Mouse (Mus musculus) liver, postnatal 0 days (tissue): ENCODE data around the gene Ppfia4. TPM values are rescaled to one million over a fixed set of nuclear protein-coding genes. Genes with fewer than 3 reads are reported as not detected.

Source experiments
- ATAC-seq: fragments of 200-750 bp; cut with Nextera tagmentation; 2 replicates; pipeline ENCODE4 v1.8.0; 2017; ENCODE audit warnings: mild to moderate bottlenecking, moderate library complexity
- DNase-seq: peaks from one replicate; pipeline ENCODE4 v3.0.0-alpha.2; 2016
- H3K27ac ChIP-seq: fragments of 300-500 bp; sonication (generic); 2 replicates; pipeline ENCODE4 v1.5.1; 2014; ENCODE audit warnings: antibody characterized with exemption, moderate library complexity, mild to moderate bottlenecking, low read depth
- H3K27me3 ChIP-seq: fragments of 300-500 bp; sonication (generic); 2 replicates; pipeline ENCODE4 v1.6.1; 2014; ENCODE audit warnings: low read length, control low read depth, mixed read lengths; ENCODE audit not compliant: insufficient read depth
- H3K36me3 ChIP-seq: fragments of 300-500 bp; sonication (generic); replicated peaks from 2 replicates; pipeline ENCODE4 v1.6.1; 2014; ENCODE audit warnings: mild to moderate bottlenecking, control low read depth, low read length, moderate library complexity, mixed read lengths; ENCODE audit not compliant: insufficient read depth
- H3K4me1 ChIP-seq: fragments of 300-500 bp; sonication (generic); 2 replicates; pipeline ENCODE4 v1.6.1; 2014; ENCODE audit warnings: antibody characterized with exemption, mild to moderate bottlenecking, control low read depth; ENCODE audit not compliant: insufficient read depth
- H3K4me2 ChIP-seq: fragments of 300-500 bp; sonication (generic); 2 replicates; pipeline ENCODE4 v1.6.1; 2014; ENCODE audit warnings: low read depth, mild to moderate bottlenecking, low read length, moderate library complexity, mixed read lengths
- H3K4me3 ChIP-seq: fragments of 300-500 bp; sonication (generic); 2 replicates; pipeline ENCODE4 v1.5.1; 2014; ENCODE audit warnings: low read depth, low read length
- H3K9ac ChIP-seq: fragments of 300-500 bp; sonication (generic); replicated peaks from 2 replicates; pipeline ENCODE4 v1.6.1; 2014; ENCODE audit warnings: mild to moderate bottlenecking, moderate library complexity
- H3K9me3 ChIP-seq: fragments of 300-500 bp; sonication (generic); 2 replicates; pipeline ENCODE4 v1.6.1; 2016; ENCODE audit warnings: mild to moderate bottlenecking, control low read depth, low read length, mixed read lengths
- CTCF ChIP-seq: sonication (generic); IDR thresholded peaks from 2 replicates; pipeline ENCODE4 v1.5.1; 2016; ENCODE audit warnings: antibody characterized with exemption, low read depth
- EP300 ChIP-seq: IDR thresholded peaks from 2 replicates; pipeline ENCODE4 v1.6.1; 2016; ENCODE audit warnings: antibody characterized with exemption, low read depth, mild to moderate bottlenecking
- WGBS: fragments of 180-500 bp; shearing (Covaris S2); extraction: QIAGEN DNeasy Blood & Tissue Kit; methylation state at CpG from one replicate; pipeline ENCODE4 v1.1.7; 2014; ENCODE audit not compliant: insufficient replicate concordance; 5-methylcytosine and 5-hydroxymethylcytosine counted together
- polyA plus RNA-seq: library from polyadenylated mRNA; unstranded; fragments of >200 nt; fragmentation: Nextera tagmentation; extraction: Ambion mirVana; gene quantifications from 2 replicates; pipeline ENCODE4 v1.2.1, GENCODE M21; 2015

Ppfia4 gene
- polyA plus RNA-seq, 1 experiment from 2014 or later = 1.6 TPM

DNA sequence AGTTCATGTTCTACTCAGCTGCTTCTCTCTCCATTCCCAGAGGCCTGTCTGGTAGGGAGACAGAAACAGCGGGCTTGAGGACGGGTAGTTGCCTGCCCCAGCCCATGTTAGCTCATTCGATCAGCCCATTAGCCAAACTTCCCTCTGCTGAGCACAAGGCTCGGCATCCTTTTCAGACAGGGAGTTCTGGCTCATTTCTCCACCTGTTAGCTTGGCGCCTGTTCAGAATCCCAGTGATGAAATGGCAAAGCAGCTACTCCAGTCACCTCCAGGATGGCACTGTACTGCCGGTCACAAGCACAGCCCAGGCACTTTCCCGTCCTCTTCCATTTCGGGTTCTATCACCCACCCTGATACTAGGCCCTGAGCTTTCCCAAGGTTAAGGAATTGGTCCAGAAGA lies 35.5 kb downstream of the Ppfia4 start:
- TF ChIP-seq CTCF = no peak
- no peak for TF ChIP-seq EP300
- ATAC-seq (no peak), DNase-seq (no peak)
- 81% methylated on average over 8 of the region's 8 CpGs for WGBS
- Histone ChIP-seq H3K4me2 (no peak overlapping the region), H3K9ac (no peak overlapping the region), H3K27ac (no peak overlapping the region), H3K4me1 (peaks cover 7% of the 10 kb centered on the region), H3K4me3 (no peak overlapping the region), H3K9me3 (no peaks in the 10 kb centered on the region), H3K27me3 (peaks cover 28% of the 10 kb centered on the region), H3K36me3 (no peaks in the 10 kb centered on the region)

DNA sequence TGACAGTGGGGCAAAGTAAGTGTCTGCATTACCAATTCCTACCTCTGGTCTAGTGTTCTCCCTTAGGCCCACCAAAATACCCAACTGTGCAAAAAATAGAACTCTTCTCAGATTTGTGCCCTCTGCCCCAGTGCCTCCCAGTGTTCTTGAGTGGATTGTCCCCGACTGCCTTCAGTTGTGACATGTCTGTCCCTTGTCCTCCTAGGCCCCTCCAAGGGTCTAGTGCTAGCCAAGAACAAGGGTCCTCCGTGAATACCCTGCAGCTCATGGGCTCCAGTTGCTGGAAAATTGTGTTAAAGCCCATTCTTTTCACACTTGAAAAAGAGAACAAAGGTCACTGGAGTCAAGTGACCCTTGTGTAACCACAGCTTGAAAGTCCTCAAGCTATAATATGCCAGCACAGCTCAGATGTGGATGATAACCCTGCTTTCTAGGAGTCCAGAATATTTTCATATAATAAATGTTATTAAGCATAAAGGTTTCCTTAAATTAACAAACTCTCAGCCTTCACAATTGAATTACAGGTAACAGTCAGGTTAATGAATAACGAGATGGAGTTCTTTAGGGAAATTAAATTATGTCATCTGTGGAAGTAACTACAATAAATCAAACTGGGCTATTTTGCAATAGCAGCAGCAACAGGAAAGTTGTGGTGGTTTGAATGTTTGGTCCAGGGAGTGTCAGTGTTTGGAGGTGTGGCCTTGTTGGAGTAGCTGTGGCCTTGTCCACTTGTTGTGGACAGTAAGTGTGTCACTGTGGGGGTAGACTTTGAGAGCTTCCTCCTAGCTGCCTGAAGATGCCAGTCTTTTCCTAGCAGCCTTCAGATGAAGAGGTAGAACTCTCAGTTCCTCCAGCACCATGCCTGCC lies 38.8 kb downstream of the Ppfia4 start:
- Histone ChIP-seq H3K4me1 (peaks cover 3% of the 10 kb centered on the region; the same call in 1 of the 2 replicates), H3K27ac (no peak overlapping the region), H3K27me3 (peaks cover 19% of the 10 kb centered on the region), H3K36me3 (no peaks in the 10 kb centered on the region), H3K4me2 (no peak overlapping the region), H3K4me3 (no peak overlapping the region), H3K9ac (no peak overlapping the region), H3K9me3 (no peaks in the 10 kb centered on the region)
- WGBS = 58% methylated on average over 3 of the region's 3 CpGs
- ATAC-seq (peak; percentile 54; the same call in 1 of the 2 replicates), DNase-seq (no peak)
- TF ChIP-seq EP300 (no peak), CTCF (no peak)

DNA sequence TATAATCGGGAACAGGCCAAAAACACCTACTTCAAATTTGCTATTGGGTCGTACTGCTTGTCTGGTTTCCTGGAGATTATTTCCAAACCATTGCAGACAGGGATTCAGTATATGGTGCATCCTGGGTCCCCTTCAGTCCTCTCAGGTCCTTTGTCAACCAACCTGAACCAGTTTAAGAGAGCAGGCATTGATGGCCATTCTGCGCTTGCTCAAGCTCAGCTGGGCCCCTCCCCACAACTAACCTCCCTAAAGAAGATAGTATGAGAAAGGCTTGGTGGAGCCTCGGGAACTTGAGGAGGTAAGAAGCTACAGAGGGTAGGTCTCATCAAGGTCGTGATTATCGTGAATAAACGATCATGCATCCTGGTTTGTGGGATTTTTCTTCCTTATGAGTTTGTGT lies 39.5 kb downstream of the Ppfia4 start:
- WGBS = 78% methylated on average over 7 of the region's 7 CpGs
- no peak for ATAC-seq
- TF ChIP-seq EP300 = no peak
- no peak for TF ChIP-seq CTCF
- Histone ChIP-seq H3K4me1 (no peaks in the 10 kb centered on the region), H3K9ac (no peak overlapping the region), H3K4me3 (no peak overlapping the region), H3K9me3 (no peaks in the 10 kb centered on the region), H3K27me3 (peaks cover 12% of the 10 kb centered on the region), H3K27ac (no peak overlapping the region), H3K4me2 (no peak overlapping the region), H3K36me3 (no peaks in the 10 kb centered on the region)
- DNase-seq = no peak

DNA sequence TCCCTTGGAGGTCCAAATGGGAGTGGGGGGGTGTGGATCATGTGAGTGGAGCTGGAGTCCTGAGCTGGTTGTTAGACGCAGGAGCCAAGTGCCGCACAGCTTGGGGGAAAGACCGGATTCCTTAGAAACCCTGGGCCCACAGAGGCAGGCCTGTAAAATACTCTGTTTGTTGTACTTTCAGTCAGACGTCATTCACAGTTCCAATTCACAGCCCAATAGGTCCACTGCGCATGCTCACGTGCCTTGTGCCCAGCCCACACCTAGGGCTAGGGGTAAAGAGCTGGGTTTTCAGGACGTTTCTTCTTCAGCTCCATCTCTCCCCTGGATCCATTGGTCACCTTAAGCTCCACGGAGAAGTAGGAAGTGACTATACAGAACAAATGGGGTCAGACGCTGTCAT lies 40.1 kb downstream of the Ppfia4 start:
- Histone ChIP-seq H3K27ac (no peak overlapping the region), H3K27me3 (0 out of 2 replicates have a peak, but pooled peaks cover 5% of the 10 kb centered on the region), H3K9ac (no peak overlapping the region), H3K4me2 (no peak overlapping the region), H3K36me3 (no peaks in the 10 kb centered on the region), H3K4me1 (no peaks in the 10 kb centered on the region), H3K9me3 (no peaks in the 10 kb centered on the region), H3K4me3 (no peak overlapping the region)
- WGBS = 66% methylated on average over 9 of the region's 9 CpGs
- DNase-seq (no peak), ATAC-seq (no peak)
- TF ChIP-seq EP300 = no peak
- TF ChIP-seq CTCF = no peak

DNA sequence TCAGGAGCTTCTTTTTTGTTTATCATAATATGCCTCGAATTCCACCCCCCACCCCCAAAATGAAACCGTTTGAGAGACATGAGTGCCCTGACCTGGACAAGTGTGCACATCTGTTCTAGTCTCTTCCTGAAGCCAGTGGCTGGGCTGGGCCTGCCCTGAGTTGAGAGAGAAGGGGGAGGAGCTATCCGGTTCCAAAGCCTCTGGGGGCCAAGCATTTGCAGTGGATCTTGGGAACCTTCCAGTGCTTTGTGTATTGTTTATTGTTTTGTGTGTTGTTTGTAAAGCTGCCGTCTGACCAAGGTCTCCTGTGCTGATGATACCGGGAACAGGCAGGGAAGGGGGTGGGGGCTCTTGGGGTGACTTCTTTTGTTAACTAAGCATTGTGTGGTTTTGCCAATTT lies 40.7 kb downstream of the Ppfia4 start:
- H3K9me3 ChIP-seq = no peaks in the 10 kb centered on the region
- ATAC-seq (no peak), DNase-seq (no peak)
- no peak overlapping the region for H3K27ac ChIP-seq
- H3K4me3 ChIP-seq = no peak overlapping the region
- H3K36me3 ChIP-seq = no peaks in the 10 kb centered on the region
- no peaks in the 10 kb centered on the region for H3K4me1 ChIP-seq
- H3K27me3 ChIP-seq = no peaks in the 10 kb centered on the region
- H3K4me2 ChIP-seq = no peak overlapping the region
- H3K9ac ChIP-seq = no peak overlapping the region
- 28% methylated on average over 5 of the region's 5 CpGs for WGBS
- TF ChIP-seq CTCF (no peak), EP300 (no peak)

DNA sequence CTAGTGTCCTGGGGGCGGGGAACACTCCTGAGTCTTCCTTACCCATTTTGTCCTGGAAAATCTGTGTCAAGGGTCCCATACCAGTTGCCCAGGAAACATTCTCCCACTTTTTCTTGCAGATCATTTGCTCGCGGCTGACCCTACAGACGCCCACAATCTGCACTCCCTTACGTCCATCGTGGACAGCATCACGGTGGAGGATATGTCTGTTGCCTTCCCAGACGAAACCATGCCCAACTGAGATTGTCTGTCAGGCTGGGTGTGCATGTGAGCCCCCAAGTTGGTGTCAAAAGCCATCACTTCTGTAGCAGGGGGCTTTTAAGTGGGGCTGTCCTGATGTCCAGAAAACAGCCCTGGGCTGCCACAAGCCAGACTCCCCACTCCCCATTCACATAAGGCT lies 41.2 kb downstream of the Ppfia4 start:
- no peaks in the 10 kb centered on the region for H3K27me3 ChIP-seq
- H3K9me3 ChIP-seq = no peaks in the 10 kb centered on the region
- no peaks in the 10 kb centered on the region for H3K4me1 ChIP-seq
- no peak overlapping the region for H3K9ac ChIP-seq
- DNase-seq (no peak), ATAC-seq (no peak)
- H3K27ac ChIP-seq = no peak overlapping the region
- TF ChIP-seq CTCF (no peak), EP300 (no peak)
- WGBS = 75% methylated on average over 8 of the region's 8 CpGs
- no peak overlapping the region for H3K4me3 ChIP-seq
- no peak overlapping the region for H3K4me2 ChIP-seq
- H3K36me3 ChIP-seq = no peaks in the 10 kb centered on the region
